Mouse (Mus musculus): Measurements from ENCODE around the gene Rep15.

DNA sequence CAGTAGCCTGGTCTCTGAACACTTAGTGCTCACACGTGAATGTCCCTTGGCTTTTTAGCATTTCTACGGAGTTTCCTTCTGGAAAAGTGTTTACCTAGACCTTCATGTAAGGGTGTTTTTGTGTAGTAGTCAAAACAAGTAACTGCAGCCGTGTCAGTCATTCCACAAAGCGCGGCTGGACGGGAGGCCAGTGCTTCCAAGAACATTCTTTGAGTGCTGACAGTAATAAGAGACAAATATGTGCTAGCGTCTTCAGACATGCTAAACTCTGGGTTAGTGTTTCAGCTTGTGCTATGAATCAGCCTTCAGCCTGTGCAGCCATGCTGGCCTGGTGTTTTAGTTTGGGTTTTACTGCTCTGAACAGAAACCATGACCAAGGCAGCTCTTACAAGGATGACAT lies 30.3 kb downstream of the Rep15 start:
- no peak for TF ChIP-seq POLR2A (IDR thresholded peaks at IDR 0.05; ENCODE audit: control insufficient read depth, extremely low read depth, insufficient read depth, low read length, poor library complexity)
- no peak for TF ChIP-seq CTCF (IDR thresholded peaks at IDR 0.05; ENCODE audit: borderline replicate concordance, control insufficient read depth, extremely low read depth, insufficient read depth, low read length, poor library complexity)

Measured in thymus, adult 2 months (tissue).